Mouse (Mus musculus) ovary, postnatal 14 days (tissue): ENCODE results near the gene Usp13.

ENCODE experiments used
- DNase-seq: peaks from one replicate; pipeline ENCODE4 v3.0.0; 2022; ENCODE audit warnings: low spot score

Gene Usp13

DNA sequence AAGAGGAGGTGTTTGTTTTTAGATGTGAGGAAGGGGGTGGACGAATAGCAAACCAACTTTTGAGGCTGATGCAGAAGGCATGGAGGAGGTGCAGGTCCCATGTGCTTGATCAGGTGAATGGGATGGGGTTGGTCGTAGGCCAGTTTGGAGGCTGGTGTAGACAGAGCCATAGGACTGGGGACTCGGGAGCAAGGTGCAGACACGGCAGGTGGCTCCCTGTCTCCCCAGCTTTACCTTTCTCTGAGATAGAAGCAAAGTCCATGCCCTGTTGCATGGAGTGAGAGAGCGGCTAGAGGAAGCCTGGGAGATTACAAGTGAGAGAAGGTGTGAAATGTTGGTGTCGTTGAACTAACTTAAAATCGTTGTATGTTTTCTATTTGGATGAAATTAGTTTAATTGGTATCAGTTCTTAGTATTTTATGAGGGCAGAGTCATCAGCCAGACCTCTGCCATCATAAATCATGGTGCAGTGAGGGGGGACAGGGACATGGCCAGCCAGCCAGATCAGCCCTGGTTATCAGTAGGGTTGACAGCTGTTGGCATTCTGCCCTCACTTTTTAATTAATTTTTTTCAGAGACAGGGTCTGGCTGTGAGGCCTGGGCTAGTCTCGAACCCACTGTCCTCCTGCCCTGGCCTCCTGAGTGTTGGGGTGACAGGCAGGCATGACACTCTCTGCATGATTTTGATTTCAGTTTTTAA lies 122.6 kb downstream of the Usp13 start:
- DNase-seq, result no peak

DNA sequence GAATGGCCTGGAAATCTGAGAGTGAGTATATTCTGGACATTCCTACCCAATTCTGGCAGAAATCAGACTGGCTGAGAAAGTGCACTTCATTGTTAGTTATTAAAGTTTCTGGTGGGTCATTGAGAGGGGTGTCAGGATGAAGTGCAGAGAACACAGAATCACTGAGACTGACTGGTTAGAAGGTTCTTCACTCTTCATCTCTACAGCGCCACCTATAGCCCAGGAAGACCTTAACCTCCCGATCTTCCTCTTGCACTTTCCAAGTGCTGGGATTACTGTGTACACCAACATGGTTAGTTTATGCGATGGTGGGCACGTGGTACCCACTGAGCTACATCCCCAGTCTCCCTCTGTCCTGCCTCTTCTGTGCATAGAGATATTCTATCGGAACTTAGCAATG lies 130.1 kb downstream of the Usp13 start:
- DNase-seq, result no peak

DNA sequence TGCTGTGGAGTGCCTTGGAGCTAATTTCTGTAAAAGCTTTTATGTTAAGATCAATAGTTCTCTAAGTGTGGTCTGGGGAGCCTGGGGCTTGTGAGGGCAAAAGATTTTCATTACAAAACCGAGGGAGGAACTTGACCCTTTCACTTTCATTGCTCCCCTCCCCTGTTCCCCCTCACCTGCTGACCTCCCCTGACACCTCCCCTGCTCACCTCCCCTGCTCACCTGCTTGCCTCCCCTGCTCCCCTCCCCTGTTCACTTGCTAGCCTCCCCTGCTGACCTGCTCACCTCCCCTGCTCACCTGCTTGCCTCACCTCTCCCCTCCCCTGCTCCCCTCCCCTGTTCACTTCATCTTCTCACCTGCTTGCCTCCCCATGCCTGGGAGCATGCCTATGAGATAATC lies 134.0 kb downstream of the Usp13 start:
- no peak for DNase-seq

DNA sequence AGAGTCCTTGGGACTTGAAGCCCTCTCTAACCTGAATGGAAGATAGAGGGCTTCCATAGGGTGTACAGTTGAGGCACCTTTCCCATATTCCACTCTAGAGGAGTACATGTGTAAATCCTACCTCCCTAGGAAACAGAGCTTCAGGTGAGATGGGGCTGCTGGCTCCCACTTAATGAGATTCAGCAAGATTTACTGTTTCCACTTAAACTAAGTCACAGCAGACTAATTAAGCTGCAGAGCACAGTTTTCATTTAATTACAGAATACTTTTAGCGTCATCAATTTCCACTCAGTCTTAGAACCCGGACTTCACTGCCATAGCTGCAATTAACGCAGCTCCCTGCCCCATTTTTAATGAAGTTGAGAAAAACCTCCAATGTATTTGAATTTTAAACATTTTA lies 144.1 kb downstream of the Usp13 start:
- DNase-seq, result no peak

DNA sequence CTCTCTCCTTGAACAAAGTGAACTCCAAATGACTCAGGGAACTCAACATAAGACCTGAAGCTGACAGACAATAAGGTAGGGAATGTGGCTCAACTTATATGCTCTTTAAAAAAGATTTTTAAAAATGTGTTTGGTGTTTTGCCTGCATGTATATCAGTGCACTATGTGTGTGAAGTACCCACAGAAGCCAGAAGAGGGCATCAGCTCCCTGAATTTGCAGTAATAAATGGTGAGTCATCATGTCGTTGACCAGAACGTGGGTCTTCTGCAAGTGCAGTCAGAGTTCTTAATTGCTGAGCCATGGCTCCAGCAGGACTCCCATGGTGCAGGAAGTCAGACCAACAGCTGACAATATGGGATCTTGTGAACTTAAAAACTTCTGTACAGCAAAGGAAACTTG lies 148.2 kb downstream of the Usp13 start:
- peak; percentile 7 for DNase-seq

DNA sequence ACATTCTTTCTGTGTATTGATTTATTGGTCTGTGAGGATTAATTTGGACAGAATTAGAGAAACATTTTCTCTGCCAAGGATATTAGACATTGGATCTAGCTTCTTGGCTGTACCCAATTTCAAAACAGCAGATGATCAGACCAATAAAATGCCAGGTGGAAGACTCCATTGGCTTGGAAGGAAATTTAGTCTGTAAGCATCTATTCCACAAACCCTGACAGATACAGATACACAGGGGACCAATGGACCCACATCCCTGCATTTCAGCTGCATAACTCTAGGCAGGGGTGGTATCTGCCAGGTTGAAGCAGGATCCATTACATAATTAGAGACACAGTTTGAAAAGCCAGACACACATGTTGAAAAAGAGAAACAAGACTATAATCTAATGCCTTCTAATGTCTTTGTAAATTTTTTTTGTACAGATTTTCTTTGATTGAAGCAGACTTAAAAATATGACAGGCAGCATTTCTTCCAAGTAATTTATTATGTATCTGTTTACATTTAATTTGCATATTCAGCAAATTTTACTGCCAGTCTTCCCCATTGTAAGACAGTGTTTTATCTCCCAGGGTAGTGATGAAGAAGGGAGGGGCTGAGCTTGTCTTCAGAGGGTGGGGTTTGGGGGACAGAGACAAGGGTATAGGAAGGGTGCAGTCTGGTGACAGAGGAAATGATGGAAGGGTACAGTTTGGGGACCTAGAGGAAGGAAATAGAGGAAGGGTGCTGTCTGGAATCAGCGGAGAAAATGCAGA lies 151.5 kb downstream of the Usp13 start:
- no peak for DNase-seq

DNA sequence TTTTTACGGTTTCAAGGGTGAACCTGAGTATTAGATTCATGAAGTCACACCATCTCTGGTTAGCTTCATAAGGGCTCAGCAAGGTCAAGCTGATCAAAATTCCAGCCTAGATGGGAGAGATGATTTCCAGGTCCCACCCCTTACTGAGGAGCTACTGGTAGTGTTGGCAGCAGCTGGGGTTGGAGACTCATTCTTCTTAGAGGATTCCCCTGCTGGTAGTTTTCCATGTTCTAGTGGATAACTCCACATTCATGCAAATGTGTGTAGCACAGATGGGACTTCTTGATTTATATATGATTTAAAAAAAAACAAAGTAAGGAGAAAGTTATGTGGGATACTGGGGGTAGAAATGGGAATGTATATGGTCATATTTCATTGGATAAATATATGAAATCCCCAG lies 152.9 kb downstream of the Usp13 start:
- no peak for DNase-seq

DNA sequence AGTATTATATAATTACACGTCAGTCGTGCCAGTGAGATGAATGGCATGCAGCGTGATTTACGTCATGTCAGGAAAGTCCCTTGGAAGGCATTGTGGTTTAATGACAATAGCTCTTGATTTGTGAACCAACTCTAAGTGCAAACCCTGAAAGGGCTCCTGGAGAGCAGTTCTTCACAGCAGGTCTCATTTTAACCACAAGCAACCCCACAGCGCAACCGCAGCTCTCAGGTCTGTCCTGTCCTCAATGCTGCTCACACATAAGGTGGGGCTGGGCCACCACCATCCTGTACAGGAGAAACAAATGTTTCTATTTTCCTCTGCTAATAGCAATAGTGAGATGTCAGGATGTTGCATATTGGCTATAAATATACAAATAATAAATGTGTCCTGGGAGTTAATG lies 161.9 kb downstream of the Usp13 start:
- no peak for DNase-seq

DNA sequence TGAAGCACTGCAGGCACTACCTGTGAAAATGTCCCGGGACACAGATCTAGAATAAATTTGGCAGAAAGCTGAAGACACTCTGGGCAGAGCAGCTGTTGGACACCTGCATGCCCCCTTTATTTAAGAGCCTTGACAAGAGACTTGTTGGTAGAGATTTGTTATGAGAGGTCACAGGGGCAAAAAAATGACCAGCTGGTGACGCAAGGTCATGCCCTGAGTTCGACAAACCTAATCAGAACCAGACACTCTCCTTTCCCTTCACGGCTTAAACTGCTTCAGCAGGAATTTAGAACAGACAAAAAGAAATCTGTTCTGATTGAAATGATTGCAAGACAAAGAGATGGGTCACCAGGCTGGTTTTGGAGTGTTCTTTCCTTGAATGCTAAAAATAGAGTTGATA lies 162.6 kb downstream of the Usp13 start:
- no peak for DNase-seq

DNA sequence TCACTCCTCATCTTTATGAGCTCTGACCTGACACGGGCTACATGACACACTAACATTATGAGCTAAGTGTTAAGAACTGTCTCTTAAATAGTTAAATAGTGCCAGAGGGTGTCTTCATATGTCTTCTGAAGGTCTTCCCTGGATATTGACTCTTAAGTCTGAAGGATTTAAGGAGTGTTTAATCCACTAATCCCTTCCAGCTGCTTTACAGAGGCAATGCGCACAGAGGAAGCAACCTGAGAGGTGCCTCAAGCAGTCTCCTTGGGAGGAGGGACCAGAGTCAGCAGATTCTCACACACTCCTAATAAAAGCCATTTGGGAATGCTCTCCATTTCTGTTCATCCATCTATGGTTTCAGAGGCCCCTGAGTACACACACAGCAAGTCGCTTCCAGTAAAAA lies 167.8 kb downstream of the Usp13 start:
- DNase-seq, result no peak
